Mouse (Mus musculus) cerebellum, postnatal 10 days (tissue): ENCODE measurements around the gene Alg1.

Experiments
- DNase-seq, 2 experiments: peaks; one replicate each; pipeline ENCODE4 v3.0.0; 2021; ENCODE audit warnings: mixed read lengths in 2 of 2

Gene Alg1

GRCm38 (mm10) chr16:5242882-5243281, 9.5 kb downstream of the Alg1 start:
- no peak for DNase-seq

DNA sequence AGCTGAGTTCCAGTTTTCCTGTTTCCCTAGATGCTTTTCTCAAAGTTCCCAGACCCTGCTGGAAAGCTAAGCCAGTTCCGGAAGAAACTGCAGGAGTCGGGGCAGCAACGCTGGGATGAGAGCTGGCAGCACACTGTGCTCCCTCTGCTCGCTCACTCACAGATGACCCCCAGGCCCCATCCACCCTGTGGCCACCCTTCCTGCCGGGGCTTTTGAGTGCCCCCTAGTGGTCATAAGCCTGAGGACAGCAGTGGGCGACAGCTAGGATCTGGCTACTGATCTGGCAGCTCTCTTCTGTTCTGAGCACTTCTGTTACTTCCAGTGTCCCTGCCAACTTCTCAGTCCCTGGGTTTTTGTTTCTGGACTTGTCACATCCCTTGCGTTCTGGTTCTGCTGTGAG, 11.0 kb downstream of the Alg1 start:
- DNase-seq: peak; percentile 80

DNA sequence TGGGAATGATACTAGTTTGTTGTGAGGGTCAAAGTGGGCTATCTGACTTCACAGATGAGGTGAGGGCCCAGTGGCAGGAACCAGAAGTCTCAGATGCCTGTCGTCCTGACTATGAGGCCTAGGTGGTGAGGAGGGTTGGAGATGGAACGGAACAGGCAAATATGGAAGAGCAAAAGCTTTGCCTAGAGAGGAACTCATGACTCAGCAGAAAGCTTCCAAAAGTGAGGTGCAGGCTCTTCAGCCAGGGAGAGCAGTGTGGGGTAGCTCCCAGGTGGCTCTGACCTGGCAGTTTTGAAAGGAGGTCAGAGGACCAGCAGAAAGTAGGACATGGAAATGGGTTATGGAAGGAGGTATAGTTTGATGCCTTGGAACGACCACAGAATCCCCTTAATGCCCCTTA, 17.5 kb downstream of the Alg1 start:
- DNase-seq: no peak

DNA sequence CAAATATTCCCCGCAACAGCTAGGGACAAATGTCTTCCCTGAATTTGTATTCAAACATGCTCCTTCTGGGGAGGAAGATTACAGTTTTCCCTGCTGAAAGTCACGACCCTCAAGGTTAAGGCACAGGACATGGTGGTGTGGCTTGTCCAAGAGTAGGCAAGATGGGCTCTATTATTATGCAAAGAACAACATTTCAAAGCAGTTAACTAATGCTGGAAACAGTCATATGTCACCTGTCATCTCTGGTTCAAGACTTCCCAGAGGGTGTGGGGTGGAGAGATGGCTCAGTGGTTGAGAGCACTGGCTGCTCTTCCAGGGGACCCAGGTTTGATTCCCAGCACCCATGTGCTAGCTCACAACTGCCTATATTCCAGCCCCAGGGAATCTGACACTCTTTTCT, 18.8 kb downstream of the Alg1 start:
- no peak for DNase-seq

DNA sequence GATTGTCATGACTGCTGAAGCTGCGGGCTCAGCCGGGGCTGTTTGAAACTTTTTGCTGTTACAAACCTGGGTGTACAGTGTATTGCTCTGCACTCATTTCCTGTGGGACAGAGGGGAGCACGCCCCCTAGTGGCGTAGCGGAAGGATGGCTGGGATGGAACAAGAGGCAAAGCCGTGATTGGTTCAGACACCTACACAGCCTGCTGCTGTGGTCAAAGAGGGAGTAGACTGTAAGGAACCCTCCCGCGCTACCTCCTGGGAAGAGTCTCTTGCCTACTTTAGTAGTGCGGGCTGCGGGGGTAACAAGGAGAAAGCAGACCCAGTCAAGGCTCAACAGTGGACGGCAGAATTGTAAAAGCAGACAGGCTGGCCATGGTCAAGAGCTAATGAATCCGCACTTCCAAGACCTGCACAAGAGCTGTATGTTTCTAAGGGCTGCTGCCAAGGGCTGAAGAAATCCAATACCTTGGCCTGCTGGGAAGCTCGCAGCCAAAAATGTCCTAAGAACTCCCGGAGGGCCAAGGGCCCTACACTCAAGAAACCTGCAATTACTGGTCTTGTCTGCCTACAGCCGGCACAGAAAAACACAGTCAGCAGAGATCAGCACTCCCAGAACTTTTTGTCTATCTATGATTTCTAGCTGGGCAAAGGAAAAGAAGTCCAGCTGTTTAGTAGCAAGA, 21.1 kb downstream of the Alg1 start:
- DNase-seq: peak; percentile 70 to 71

DNA sequence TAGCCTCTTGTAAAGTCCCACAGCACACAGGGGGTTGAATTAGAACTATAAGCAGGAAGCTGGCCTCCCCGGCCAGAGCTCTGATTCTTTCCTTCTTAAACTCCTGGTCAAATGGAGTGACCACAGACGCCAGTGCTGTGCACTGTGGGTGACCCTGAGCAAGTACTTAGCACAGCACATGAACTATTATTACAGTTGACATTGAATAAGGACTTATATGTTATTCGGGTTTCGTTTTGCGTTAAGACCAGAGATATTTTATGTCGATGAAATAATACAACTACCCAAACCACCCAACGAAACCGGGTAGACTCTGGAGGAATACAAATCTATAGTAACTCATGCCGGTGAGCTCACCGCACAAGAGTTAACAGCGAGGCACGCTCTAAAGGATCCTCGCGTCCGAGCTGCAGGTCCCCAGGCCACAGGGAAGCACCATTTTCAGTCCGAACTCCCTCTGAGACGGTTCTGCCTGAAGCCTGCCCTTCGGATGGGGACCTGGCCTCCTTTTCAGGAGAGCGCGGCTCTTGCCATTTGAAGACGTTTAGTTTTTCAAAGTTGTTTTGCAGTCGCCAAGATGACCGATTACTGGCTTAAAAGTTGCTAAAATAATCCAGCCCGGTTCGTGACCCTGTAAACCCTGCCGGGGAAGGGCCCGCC, 21.8 kb downstream of the Alg1 start:
- DNase-seq: peak in 1 of 2 experiments; percentile 16

DNA sequence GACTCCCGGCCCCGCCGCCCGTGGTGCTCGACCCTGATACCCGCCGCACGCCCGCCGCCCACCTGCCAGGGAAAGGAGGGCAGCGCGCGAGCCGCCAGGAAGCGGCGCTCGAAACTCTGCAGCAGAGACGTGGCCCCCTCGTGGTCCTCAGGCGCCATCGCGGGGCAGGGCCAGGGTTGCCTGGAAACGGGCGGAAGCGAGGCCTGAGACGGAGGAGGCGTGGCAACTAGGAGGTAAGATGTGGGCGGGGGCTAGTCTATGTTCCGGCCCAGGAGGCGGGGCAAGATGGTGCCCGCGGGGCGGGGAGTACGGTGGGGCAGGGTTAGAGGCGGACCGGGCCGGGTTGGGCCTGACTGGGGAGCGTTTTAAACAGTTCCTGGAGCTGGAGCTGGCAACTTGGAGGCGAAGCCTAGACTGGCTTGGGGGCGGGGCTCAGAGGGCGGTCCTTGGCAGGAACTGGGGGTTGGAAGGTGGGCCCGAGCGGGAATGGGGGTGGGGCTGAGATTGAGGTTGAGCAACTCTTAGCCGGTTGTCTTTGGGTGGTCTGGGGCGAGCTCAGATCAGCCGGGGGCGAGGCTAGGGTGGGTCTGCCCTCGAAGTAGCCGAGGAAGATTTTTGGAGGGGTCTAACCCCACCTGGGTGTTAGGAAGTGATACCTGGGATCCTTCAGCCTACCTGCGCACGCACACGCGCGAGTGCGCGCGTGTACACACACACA, 22.5 kb downstream of the Alg1 start, which contains the start of gene Eef2kmt:
TSS of gene Eef2kmt (minus strand) at position 205 of the 718 bp plus-strand sequence.
- DNase-seq: peak; percentile 98 to 99

DNA sequence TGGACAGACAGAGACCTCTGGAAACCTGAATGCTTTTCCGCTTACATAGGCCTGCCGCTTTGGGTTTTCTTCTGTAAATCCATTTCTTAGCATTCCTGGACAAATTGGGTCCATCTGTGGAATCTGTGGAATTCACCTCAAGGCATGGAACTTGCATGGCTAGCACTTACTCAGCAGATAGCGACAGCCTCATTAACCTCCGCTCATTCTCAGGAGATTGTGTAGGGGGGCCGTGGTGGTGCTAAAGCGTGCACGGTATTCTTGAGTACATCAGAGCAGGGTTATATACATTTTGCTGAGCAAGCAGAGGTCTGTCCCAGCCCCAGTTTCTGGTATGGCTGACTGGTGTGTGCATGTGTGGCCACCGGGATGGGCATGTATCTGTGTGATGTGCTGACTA, 29.7 kb downstream of the Alg1 start:
- DNase-seq: no peak

- no peak for DNase-seq
Measured at GRCm38 (mm10) chr16:5263926-5264325, 30.5 kb downstream of the Alg1 start.

GRCm38 (mm10) chr16:5271411-5272035, 38.1 kb downstream of the Alg1 start:
- DNase-seq: no peak

DNA sequence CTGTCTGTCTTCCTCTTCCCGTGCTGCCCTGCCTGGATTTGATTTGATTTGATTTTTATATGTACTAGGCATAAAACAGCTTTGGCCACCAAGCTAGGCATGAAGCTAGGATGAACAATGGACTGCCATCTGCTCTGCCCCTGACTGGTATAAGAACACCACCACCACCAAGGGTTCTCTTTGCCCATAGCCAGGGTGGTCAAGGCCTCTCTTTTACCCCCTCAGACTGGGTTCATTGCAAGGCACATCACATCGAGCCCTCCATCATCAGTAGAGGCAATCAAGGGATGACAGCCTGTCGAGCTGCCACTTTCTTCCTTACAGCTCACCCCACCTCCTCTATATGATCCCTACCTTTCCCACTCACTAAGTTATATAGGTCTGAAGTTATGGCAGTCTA, 39.0 kb downstream of the Alg1 start:
- no peak for DNase-seq

- DNase-seq: no peak
Measured at GRCm38 (mm10) chr16:5279571-5280222, 46.3 kb downstream of the Alg1 start.

DNA sequence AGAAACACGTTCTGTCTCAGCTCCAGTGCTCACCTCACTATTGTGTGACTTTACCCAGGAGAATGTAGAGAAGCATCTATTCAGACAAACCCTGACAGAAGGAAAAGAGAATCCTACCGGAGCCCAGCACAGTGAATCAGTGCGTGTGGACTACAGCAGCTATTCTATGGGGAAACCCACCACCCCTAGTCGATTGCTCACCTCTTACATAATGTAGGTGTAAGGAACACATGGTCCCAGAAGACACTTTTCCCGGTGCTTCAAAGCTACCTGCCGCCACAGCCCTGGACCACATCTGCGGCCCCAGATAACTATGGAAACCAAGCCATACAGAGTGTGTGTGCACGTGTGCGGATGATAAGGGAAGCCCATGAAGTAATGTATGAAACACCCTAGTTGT, 49.3 kb downstream of the Alg1 start:
- DNase-seq: no peak

DNA sequence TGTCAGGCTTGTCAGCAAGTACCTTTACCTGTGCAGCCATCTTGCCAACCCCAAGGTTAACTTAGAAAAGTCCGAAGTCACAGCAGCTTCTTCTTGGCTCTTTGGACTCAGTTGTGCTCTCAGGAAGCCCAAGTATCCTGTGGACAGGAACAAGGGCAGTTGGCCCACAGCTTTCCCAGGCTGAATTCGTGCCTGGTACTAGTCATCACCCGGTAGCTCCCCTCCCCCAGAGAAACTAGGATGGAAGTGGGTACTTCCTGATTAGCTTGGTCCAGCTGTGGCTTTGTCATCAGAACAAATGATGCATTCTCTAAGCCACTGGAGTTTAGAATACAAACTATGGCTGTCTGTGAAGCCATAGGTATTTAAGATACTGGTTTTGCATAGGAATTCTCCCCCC, 52.0 kb downstream of the Alg1 start:
- DNase-seq: no peak
